Mouse (Mus musculus): ENCODE measurements around the gene Mpdu1. TPM values are rescaled to one million over a fixed set of nuclear protein-coding genes. Genes with fewer than 3 reads are reported as not detected.
"Not testable (repeated sequence)": the region's sequence is repeated elsewhere in the genome, so short reads cannot be mapped to it uniquely, and the experiment has no call there.

Mpdu1 gene
- total and polyA plus RNA-seq, 3 experiments = 110 to 210 (median 210) TPM

GRCm38 (mm10) chr11:69617805-69618204, 44.6 kb downstream of the Mpdu1 start, which contains the start of gene Shbg:
Gene Shbg, minus strand, starts transcription at chr11:69617905.
- no peaks in the 10 kb centered on the region for H3K79me2 ChIP-seq (replicated peaks; ENCODE audit: control insufficient read depth, extremely low read depth, insufficient read depth, poor library complexity, severe bottlenecking)
- H3K9ac ChIP-seq (ENCODE audit: insufficient read depth, low read depth) = no peak within 1 kb of the TSS
- no peak for DNase-seq (ENCODE audit: extremely low read depth)
- dilution Hi-C loops (cut with MboI; ENCODE audit: extremely low pct_ligation_motif_present, extremely low pct_unique_long_range_greater_than_20kb, low sequenced_read_pairs) (no loop called here), in situ Hi-C loops (cut with MboI; ENCODE audit: low pct_ligation_motif_present, low pct_unique_long_range_greater_than_20kb, low sequenced_read_pairs) (loop anchor here (5.0 kb wide), 1 partner anchor 76 kb away; no protein-coding TSS in a partner anchor)
- no peak within 1 kb of the TSS for H3K4me2 ChIP-seq (ENCODE audit: insufficient read depth, low read depth, poor library complexity, severe bottlenecking)
- H3K9me3 ChIP-seq (replicated peaks; ENCODE audit: low read length) = no peaks in the 10 kb centered on the region
- H3K36me3 ChIP-seq (replicated peaks in 1 of 2; ENCODE audit: control insufficient read depth in 1 of 2, insufficient read depth in 1 of 2, low read length in 1 of 2) = no peaks in the 10 kb centered on the region
- peaks cover 75% of the 10 kb centered on the region for H3K27me3 ChIP-seq (replicated peaks)
- H3K4me3 ChIP-seq (replicated peaks in 1 of 3; ENCODE audit: low read depth in 2 of 3, low read length in 2 of 3, poor library complexity in 1 of 3) = no peak within 1 kb of the TSS
- peaks cover 0 to 11% of the 10 kb centered on the region in 2 experiments; a peak in 3 of 4 replicates for H3K4me1 ChIP-seq (ENCODE audit: control insufficient read depth in 1 of 2, insufficient read depth in 2 of 2)
- no peak within 1 kb of the TSS for H3K27ac ChIP-seq (ENCODE audit: insufficient read depth, low read depth)
- no peak for TF ChIP-seq ZKSCAN1 (IDR thresholded peaks at IDR 0.05; ENCODE audit: borderline replicate concordance, low read depth, low read length)
- TF ChIP-seq MAX (IDR thresholded peaks at IDR 0.05; ENCODE audit: low read length) = no peak
- no peak for TF ChIP-seq CHD2 (IDR thresholded peaks at IDR 0.05; ENCODE audit: low read length)
- no peak for TF ChIP-seq E2F4 (IDR thresholded peaks at IDR 0.05; ENCODE audit: insufficient replicate concordance, low read depth, low read length)
- no peak for TF ChIP-seq CTCF (conservative IDR thresholded peaks at IDR 0.05 in 1 of 2, IDR thresholded peaks at IDR 0.05 in 1 of 2; ENCODE audit: low read depth in 2 of 2, low read length in 2 of 2)

DNA sequence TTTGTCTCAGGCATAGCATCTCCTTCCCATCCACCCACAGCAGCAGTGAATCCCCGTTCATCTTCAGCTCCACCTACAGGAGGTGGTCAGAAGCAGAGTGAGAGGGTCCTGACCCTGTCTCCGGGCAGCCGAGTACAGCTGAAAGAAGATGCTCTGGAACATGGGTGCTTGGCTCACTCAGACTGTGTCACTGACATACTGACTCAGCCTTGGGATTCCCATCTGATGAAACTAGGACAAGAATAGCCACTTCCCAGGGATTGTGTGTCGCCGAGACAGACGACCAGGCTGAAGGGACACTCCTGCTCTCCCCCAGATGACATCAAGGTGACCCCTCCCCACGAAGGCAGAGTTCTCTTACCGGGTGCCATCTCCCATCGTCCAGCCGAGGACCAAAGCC, 45.7 kb downstream of the Mpdu1 start:
- no peak overlapping the region for H3K4me2 ChIP-seq (ENCODE audit: insufficient read depth, low read depth, poor library complexity, severe bottlenecking)
- DNase-seq (ENCODE audit: extremely low read depth) = no peak
- peaks cover 75% of the 10 kb centered on the region for H3K27me3 ChIP-seq (replicated peaks)
- no peak overlapping the region for H3K9ac ChIP-seq (ENCODE audit: insufficient read depth, low read depth)
- no peaks in the 10 kb centered on the region for H3K79me2 ChIP-seq (replicated peaks; ENCODE audit: control insufficient read depth, extremely low read depth, insufficient read depth, poor library complexity, severe bottlenecking)
- dilution Hi-C loops (cut with MboI; ENCODE audit: extremely low pct_ligation_motif_present, extremely low pct_unique_long_range_greater_than_20kb, low sequenced_read_pairs) (no loop called here), in situ Hi-C loops (cut with MboI; ENCODE audit: low pct_ligation_motif_present, low pct_unique_long_range_greater_than_20kb, low sequenced_read_pairs) (loop anchor here (5.0 kb wide), 1 partner anchor 74 kb away; no protein-coding TSS in a partner anchor)
- H3K27ac ChIP-seq (ENCODE audit: insufficient read depth, low read depth) = no peak overlapping the region
- H3K4me3 ChIP-seq (replicated peaks in 1 of 3; ENCODE audit: low read depth in 2 of 3, low read length in 2 of 3, poor library complexity in 1 of 3) = no peak overlapping the region
- H3K4me1 ChIP-seq (ENCODE audit: control insufficient read depth in 1 of 2, insufficient read depth in 2 of 2) = peaks cover 0 to 11% of the 10 kb centered on the region in 2 experiments; a peak in 3 of 4 replicates
- no peaks in the 10 kb centered on the region for H3K9me3 ChIP-seq (replicated peaks; ENCODE audit: low read length)
- TF ChIP-seq CTCF (conservative IDR thresholded peaks at IDR 0.05 in 1 of 2, IDR thresholded peaks at IDR 0.05 in 1 of 2; ENCODE audit: low read depth in 2 of 2, low read length in 2 of 2) (peak in 1 of 2 experiments; percentile 28; a peak in 2 of 4 replicates), MEF2A (IDR thresholded peaks at IDR 0.05; ENCODE audit: borderline replicate concordance, low read depth, low read length) (no peak)
- no peaks in the 10 kb centered on the region for H3K36me3 ChIP-seq (replicated peaks in 1 of 2; ENCODE audit: control insufficient read depth in 1 of 2, insufficient read depth in 1 of 2, low read length in 1 of 2)

DNA sequence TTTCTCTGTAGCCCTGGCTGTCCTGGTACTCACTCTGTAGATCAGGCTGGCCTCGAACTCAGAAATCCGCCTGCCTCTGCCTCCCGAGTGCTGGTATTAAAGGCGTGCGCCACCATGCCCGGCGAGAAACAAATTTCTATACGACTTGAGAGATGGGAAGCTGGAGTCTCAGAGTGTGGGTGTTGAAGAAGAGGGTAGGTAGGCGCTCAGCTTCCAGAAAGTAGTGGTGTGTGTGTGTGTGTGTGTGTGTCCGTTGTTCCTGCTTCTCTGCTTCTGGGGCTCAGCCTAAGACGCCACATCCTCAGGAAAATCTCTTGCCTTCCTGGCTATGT, 48.2 kb downstream of the Mpdu1 start:
- dilution Hi-C loops (cut with MboI; ENCODE audit: extremely low pct_ligation_motif_present, extremely low pct_unique_long_range_greater_than_20kb, low sequenced_read_pairs); H3K4me3 ChIP-seq (replicated peaks in 1 of 3; ENCODE audit: low read depth in 2 of 3, low read length in 2 of 3, poor library complexity in 1 of 3): not testable (repeated sequence)
- peaks cover 0 to 11% of the 10 kb centered on the region in 2 experiments; a peak in 3 of 4 replicates for H3K4me1 ChIP-seq (ENCODE audit: control insufficient read depth in 1 of 2, insufficient read depth in 2 of 2)

More for the DNA sequence above, 48.2 kb downstream of the Mpdu1 start:
- in situ Hi-C loops (cut with MboI; ENCODE audit: low pct_ligation_motif_present, low pct_unique_long_range_greater_than_20kb, low sequenced_read_pairs); H3K9ac ChIP-seq (ENCODE audit: insufficient read depth, low read depth); H3K36me3 ChIP-seq (replicated peaks in 1 of 2; ENCODE audit: control insufficient read depth in 1 of 2, insufficient read depth in 1 of 2, low read length in 1 of 2); H3K79me2 ChIP-seq (replicated peaks; ENCODE audit: control insufficient read depth, extremely low read depth, insufficient read depth, poor library complexity, severe bottlenecking); H3K27ac ChIP-seq (ENCODE audit: insufficient read depth, low read depth); DNase-seq (ENCODE audit: extremely low read depth); H3K9me3 ChIP-seq (replicated peaks; ENCODE audit: low read length): not testable (repeated sequence)
- Histone ChIP-seq H3K27me3 (replicated peaks) (peaks cover 87% of the 10 kb centered on the region), H3K4me2 (ENCODE audit: insufficient read depth, low read depth, poor library complexity, severe bottlenecking) (peak overlapping the region; percentile 99)
- TF ChIP-seq ZNF384 (IDR thresholded peaks at IDR 0.05; ENCODE audit: low read depth, low read length) (peak; percentile 80), HCFC1 (IDR thresholded peaks at IDR 0.05; ENCODE audit: low read depth, low read length) (0 out of 2 replicates have a peak, but pooled peaks have one; percentile 17), NELFE (IDR thresholded peaks at IDR 0.05; ENCODE audit: low read depth, low read length) (0 out of 2 replicates have a peak, but pooled peaks have one; percentile 40), MXI1 (IDR thresholded peaks at IDR 0.05; ENCODE audit: low read depth, low read length) (0 out of 2 replicates have a peak, but pooled peaks have one; percentile 36)

Data from CH12.LX (cell line).